Mouse (Mus musculus) cortical plate, adult 2 months (tissue): ENCODE results near the gene Tas1r2.

Source experiments
- CTCF ChIP-seq: fragments of 200-500 bp; IDR thresholded peaks from 2 replicates; pipeline ENCODE4 v1.5.1; 2011; ENCODE audit warnings: mild to moderate bottlenecking, control low read depth, low read length; ENCODE audit not compliant: insufficient read depth; ENCODE audit errors: extremely low read depth
- POLR2A ChIP-seq: fragments of 200-500 bp; IDR thresholded peaks from 2 replicates; pipeline ENCODE4 v1.6.1; 2011; ENCODE audit warnings: mild to moderate bottlenecking, low read length, control low read depth; ENCODE audit not compliant: insufficient read depth; ENCODE audit errors: extremely low read depth

- no peak for TF ChIP-seq CTCF
- TF ChIP-seq POLR2A: no peak
These were observed 11.4 kb upstream of the Tas1r2 start for GRCm38 (mm10) chr4:139641829-139642425.
